Mouse (Mus musculus): ENCODE results near the gene Borcs8. TPM values are rescaled to one million over a fixed set of nuclear protein-coding genes. Genes with fewer than 3 reads are reported as not detected.

Gene Borcs8
- polyA plus RNA-seq (2012): 2.9 and 4.0 TPM in 2 replicates

DNA sequence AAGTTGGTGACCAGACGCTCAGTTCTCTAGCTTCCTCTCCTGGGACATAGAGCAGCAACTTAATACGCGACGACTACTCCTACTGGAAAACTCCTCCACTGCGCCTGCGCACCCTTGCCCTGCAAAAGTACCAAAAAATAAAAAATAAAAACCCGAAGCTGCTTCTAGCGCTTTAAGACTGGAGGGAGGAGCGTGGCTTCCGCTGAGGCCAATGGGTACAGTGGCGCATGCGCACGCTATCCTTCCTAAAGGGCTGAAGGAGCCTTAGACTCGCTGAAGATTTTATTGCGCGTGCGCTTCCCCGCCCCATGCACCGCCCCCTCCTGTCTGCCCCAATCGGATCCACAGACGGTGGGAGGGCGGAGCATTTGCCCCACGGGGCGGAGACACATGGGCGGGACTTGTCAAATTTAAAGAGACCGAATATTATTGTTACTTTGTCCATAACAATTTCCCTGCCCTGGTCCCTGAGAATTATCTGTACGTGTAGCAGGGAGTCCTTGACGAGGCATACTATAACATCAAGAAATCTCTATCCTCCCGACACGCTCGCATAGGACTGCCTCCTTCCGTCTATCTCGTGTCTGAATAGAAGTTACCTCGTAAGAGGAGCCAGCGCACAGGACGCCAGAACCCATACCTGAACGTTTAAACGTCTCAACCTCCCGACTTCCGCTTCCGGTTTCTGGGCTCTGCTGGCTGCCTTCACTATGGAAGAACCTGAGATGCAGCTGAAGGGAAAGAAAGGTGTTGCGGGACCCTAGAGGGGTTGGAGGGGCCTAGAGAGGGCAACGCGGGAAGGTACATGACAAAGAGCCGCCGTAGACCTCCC lies at the start of gene Borcs8, which contains the start of the genes Rfxank and Mef2b:
Borcs8 (plus strand) TSS at position 474 of the 832 bp plus-strand sequence.
Rfxank (minus strand) TSS at position 129 of the 832 bp plus-strand sequence.
Mef2b (plus strand) TSS at position 686 of the 832 bp plus-strand sequence.
- Histone ChIP-seq H3K4me1 (ENCODE audit: control insufficient read depth) (peaks cover 47% of the 10 kb centered on the region), H3K27me3 (ENCODE audit: control insufficient read depth) (no peaks in the 10 kb centered on the region), H3K9me3 (ENCODE audit: control insufficient read depth, low read length) (no peaks in the 10 kb centered on the region), H3K4me3 (replicated peaks) (peak within 1 kb of the TSS; percentile 77), H3K36me3 (ENCODE audit: control insufficient read depth) (peaks cover 51% of the 10 kb centered on the region)
- TF ChIP-seq TAL1 (IDR thresholded peaks at IDR 0.05; ENCODE audit: low read length) (no peak), GATA1 (IDR thresholded peaks at IDR 0.05; ENCODE audit: low read length) (no peak)

DNA sequence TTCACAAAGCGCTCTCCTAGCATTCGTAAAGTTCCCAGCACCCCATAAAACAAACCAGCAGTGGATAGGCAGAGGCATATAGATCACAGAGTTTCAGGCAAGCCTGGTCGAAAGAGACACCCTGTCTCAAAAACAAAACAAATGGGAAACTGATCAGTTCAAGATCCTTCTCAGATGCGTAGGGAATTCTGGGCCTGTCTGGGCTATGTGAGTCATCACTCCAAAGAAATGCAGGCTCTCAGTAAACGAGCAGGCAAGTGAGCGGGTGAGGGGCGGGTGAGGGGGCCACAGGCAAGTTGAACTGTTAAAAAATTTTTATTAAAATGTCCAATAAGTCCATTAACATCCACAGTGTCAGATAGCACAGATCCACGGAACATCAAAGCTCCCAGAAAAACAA lies 46.5 kb upstream of the Borcs8 start:
- Histone ChIP-seq H3K36me3 (ENCODE audit: control insufficient read depth) (no peaks in the 10 kb centered on the region), H3K4me3 (replicated peaks) (no peak overlapping the region), H3K27me3 (ENCODE audit: control insufficient read depth) (peaks cover 29% of the 10 kb centered on the region), H3K4me1 (ENCODE audit: control insufficient read depth) (no peaks in the 10 kb centered on the region), H3K9me3 (ENCODE audit: control insufficient read depth, low read length) (no peaks in the 10 kb centered on the region)
- TF ChIP-seq GATA1 (IDR thresholded peaks at IDR 0.05; ENCODE audit: low read length): no peak
- no peak for TF ChIP-seq TAL1 (IDR thresholded peaks at IDR 0.05; ENCODE audit: low read length)

DNA sequence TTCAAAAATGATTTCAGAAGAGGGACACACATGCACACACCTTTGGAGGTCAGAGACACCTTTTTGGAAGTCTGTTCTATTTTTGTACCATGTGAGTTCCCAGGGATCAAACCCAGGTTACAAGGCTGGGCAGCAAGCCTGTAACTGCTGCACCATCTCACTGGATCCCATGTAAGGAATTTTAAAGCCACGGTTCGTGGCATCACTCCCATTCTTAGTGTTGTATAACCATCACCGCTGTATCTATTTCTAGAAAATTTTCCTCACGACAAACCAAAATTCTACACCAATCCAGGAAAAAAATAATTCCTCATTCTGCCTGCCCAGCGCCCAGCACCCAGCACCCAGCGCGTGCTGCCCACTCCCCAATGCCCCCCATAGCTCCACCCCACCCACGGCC lies 40.0 kb upstream of the Borcs8 start:
- TF ChIP-seq TAL1 (IDR thresholded peaks at IDR 0.05; ENCODE audit: low read length) (no peak), GATA1 (IDR thresholded peaks at IDR 0.05; ENCODE audit: low read length) (no peak)
- Histone ChIP-seq H3K36me3 (ENCODE audit: control insufficient read depth) (no peaks in the 10 kb centered on the region), H3K4me3 (replicated peaks) (no peak overlapping the region), H3K4me1 (ENCODE audit: control insufficient read depth) (no peaks in the 10 kb centered on the region), H3K9me3 (ENCODE audit: control insufficient read depth, low read length) (no peaks in the 10 kb centered on the region), H3K27me3 (ENCODE audit: control insufficient read depth) (no peaks in the 10 kb centered on the region; the same call in 1 of the 2 replicates)

- Histone ChIP-seq H3K36me3 (ENCODE audit: control insufficient read depth) (no peaks in the 10 kb centered on the region), H3K4me1 (ENCODE audit: control insufficient read depth) (no peaks in the 10 kb centered on the region), H3K4me3 (replicated peaks) (no peak overlapping the region), H3K9me3 (ENCODE audit: control insufficient read depth, low read length) (no peaks in the 10 kb centered on the region), H3K27me3 (ENCODE audit: control insufficient read depth) (no peaks in the 10 kb centered on the region; the same call in 1 of the 2 replicates)
- TF ChIP-seq TAL1 (IDR thresholded peaks at IDR 0.05; ENCODE audit: low read length) (no peak), GATA1 (IDR thresholded peaks at IDR 0.05; ENCODE audit: low read length) (no peak)
These were observed 39.1 kb upstream of the Borcs8 start for GRCm38 (mm10) chr8:70100241-70100640.

- peaks cover 7% of the 10 kb centered on the region for H3K27me3 ChIP-seq (ENCODE audit: control insufficient read depth)
- no peak for TF ChIP-seq TAL1 (IDR thresholded peaks at IDR 0.05; ENCODE audit: low read length)
- TF ChIP-seq GATA1 (IDR thresholded peaks at IDR 0.05; ENCODE audit: low read length): no peak
- no peaks in the 10 kb centered on the region for H3K9me3 ChIP-seq (ENCODE audit: control insufficient read depth, low read length)
- no peaks in the 10 kb centered on the region for H3K36me3 ChIP-seq (ENCODE audit: control insufficient read depth)
- H3K4me1 ChIP-seq (ENCODE audit: control insufficient read depth): no peaks in the 10 kb centered on the region
- no peak overlapping the region for H3K4me3 ChIP-seq (replicated peaks)
These were observed 34.8 kb upstream of the Borcs8 start for GRCm38 (mm10) chr8:70104506-70104905.

GRCm38 (mm10) chr8:70104922-70105321 lies 34.4 kb upstream of the Borcs8 start:
- H3K36me3 ChIP-seq (ENCODE audit: control insufficient read depth): no peaks in the 10 kb centered on the region
- TF ChIP-seq GATA1 (IDR thresholded peaks at IDR 0.05; ENCODE audit: low read length) (no peak), TAL1 (IDR thresholded peaks at IDR 0.05; ENCODE audit: low read length) (no peak)
- H3K4me1 ChIP-seq (ENCODE audit: control insufficient read depth): no peaks in the 10 kb centered on the region
- H3K9me3 ChIP-seq (ENCODE audit: control insufficient read depth, low read length): no peaks in the 10 kb centered on the region
- H3K27me3 ChIP-seq (ENCODE audit: control insufficient read depth): peaks cover 12% of the 10 kb centered on the region
- no peak overlapping the region for H3K4me3 ChIP-seq (replicated peaks)

- peaks cover 67% of the 10 kb centered on the region for H3K27me3 ChIP-seq (ENCODE audit: control insufficient read depth)
- TF ChIP-seq TAL1 (IDR thresholded peaks at IDR 0.05; ENCODE audit: low read length) (no peak), GATA1 (IDR thresholded peaks at IDR 0.05; ENCODE audit: low read length) (no peak)
- peaks cover 3% of the 10 kb centered on the region; the same call in 1 of the 2 replicates for H3K9me3 ChIP-seq (ENCODE audit: control insufficient read depth, low read length)
- H3K36me3 ChIP-seq (ENCODE audit: control insufficient read depth): no peaks in the 10 kb centered on the region
- no peaks in the 10 kb centered on the region for H3K4me1 ChIP-seq (ENCODE audit: control insufficient read depth)
- no peak overlapping the region for H3K4me3 ChIP-seq (replicated peaks)
These were observed 28.8 kb upstream of the Borcs8 start for GRCm38 (mm10) chr8:70110451-70110850.

- Histone ChIP-seq H3K27me3 (ENCODE audit: control insufficient read depth) (peaks cover 69% of the 10 kb centered on the region), H3K4me1 (ENCODE audit: control insufficient read depth) (no peaks in the 10 kb centered on the region), H3K36me3 (ENCODE audit: control insufficient read depth) (no peaks in the 10 kb centered on the region), H3K9me3 (ENCODE audit: control insufficient read depth, low read length) (peaks cover 3% of the 10 kb centered on the region; the same call in 1 of the 2 replicates), H3K4me3 (replicated peaks) (no peak overlapping the region)
- TF ChIP-seq GATA1 (IDR thresholded peaks at IDR 0.05; ENCODE audit: low read length): no peak
These were observed 28.0 kb upstream of the Borcs8 start for GRCm38 (mm10) chr8:70111192-70111795.

- Histone ChIP-seq H3K4me1 (ENCODE audit: control insufficient read depth) (no peaks in the 10 kb centered on the region), H3K9me3 (ENCODE audit: control insufficient read depth, low read length) (peaks cover 3% of the 10 kb centered on the region; the same call in 1 of the 2 replicates), H3K36me3 (ENCODE audit: control insufficient read depth) (no peaks in the 10 kb centered on the region), H3K4me3 (replicated peaks) (no peak overlapping the region), H3K27me3 (ENCODE audit: control insufficient read depth) (peaks cover 81% of the 10 kb centered on the region)
- no peak for TF ChIP-seq GATA1 (IDR thresholded peaks at IDR 0.05; ENCODE audit: low read length)
- TF ChIP-seq TAL1 (IDR thresholded peaks at IDR 0.05; ENCODE audit: low read length): no peak
These were observed 26.8 kb upstream of the Borcs8 start for GRCm38 (mm10) chr8:70112401-70113016.
